Mouse (Mus musculus): ENCODE measurements around the gene Gm4881.

GRCm38 (mm10) chr7:24968463-24968862, 24.2 kb upstream of the Gm4881 start:
- no peak for TF ChIP-seq GATA2 (IDR thresholded peaks at IDR 0.05; ENCODE audit: borderline replicate concordance, low read depth, low read length)
- no peak for TF ChIP-seq CTCF (IDR thresholded peaks at IDR 0.05; ENCODE audit: low read depth, low read length)
- TF ChIP-seq POLR2AphosphoS5 (IDR thresholded peaks at IDR 0.05; ENCODE audit: insufficient replicate concordance, low read depth, low read length), result no peak
